Mouse (Mus musculus) forebrain, embryonic 13.5 days (tissue): ENCODE measurements around the gene Nrp2. TPM values are rescaled to one million over a fixed set of nuclear protein-coding genes. Genes with fewer than 3 reads are reported as not detected.
A peak's percentile ranks its signal among the peaks of the same experiment; 100 is the strongest.

Experiments
- ATAC-seq: fragments of 200-750 bp; cut with Nextera tagmentation; 2 replicates; pipeline ENCODE4 v1.8.0; 2017
- H3K27ac ChIP-seq: fragments of 300-500 bp; sonication (generic); 2 replicates; pipeline ENCODE4 v1.5.1; 2015; ENCODE audit warnings: inconsistent platforms, mild to moderate bottlenecking, moderate library complexity
- H3K27me3 ChIP-seq: fragments of 300-500 bp; sonication (generic); 2 replicates; pipeline ENCODE4 v1.6.1; 2015; ENCODE audit warnings: mild to moderate bottlenecking, inconsistent platforms
- H3K36me3 ChIP-seq: fragments of 300-500 bp; sonication (generic); 2 replicates; pipeline ENCODE4 v1.6.1; 2015; ENCODE audit warnings: mild to moderate bottlenecking, inconsistent platforms; ENCODE audit not compliant: poor library complexity, severe bottlenecking
- H3K4me1 ChIP-seq: fragments of 300-500 bp; sonication (generic); 2 replicates; pipeline ENCODE4 v1.6.1; 2015; ENCODE audit warnings: inconsistent platforms
- H3K4me2 ChIP-seq: fragments of 300-500 bp; sonication (generic); 2 replicates; pipeline ENCODE4 v1.6.1; 2015; ENCODE audit warnings: inconsistent platforms, mild to moderate bottlenecking, moderate library complexity
- H3K4me3 ChIP-seq: fragments of 300-500 bp; sonication (generic); 2 replicates; pipeline ENCODE4 v1.5.1; 2015; ENCODE audit warnings: mild to moderate bottlenecking, inconsistent platforms
- H3K9ac ChIP-seq: fragments of 300-500 bp; sonication (generic); 2 replicates; pipeline ENCODE4 v1.6.1; 2015; ENCODE audit warnings: mild to moderate bottlenecking, inconsistent platforms
- H3K9me3 ChIP-seq: fragments of 300-500 bp; sonication (generic); replicated peaks from 2 replicates; pipeline ENCODE4 v1.6.1; 2016; ENCODE audit warnings: inconsistent platforms
- whole genome bisulfite sequencing: fragments of 180-500 bp; shearing (Covaris S2); methylation state at CpG from one replicate; pipeline ENCODE4 v1.1.7; 2015; 5-methylcytosine and 5-hydroxymethylcytosine counted together
- polyA plus RNA-seq: library from polyadenylated mRNA; unstranded; fragments of >200 nt; fragmentation: Nextera tagmentation; extraction: Ambion mirVana; gene quantifications from 2 replicates; pipeline ENCODE4 v1.2.1, GENCODE M21; 2015

Gene Nrp2
- polyA plus RNA-seq, 1 experiment from 2014 or later, result 19.5 TPM

- no peaks in the 10 kb centered on the region for H3K9me3 ChIP-seq
- no peak overlapping the region for H3K9ac ChIP-seq
- 51% methylated on average over 5 of the region's 5 CpGs for WGBS
- ATAC-seq, result no peak
- peaks cover 26% of the 10 kb centered on the region for H3K4me1 ChIP-seq
- H3K27ac ChIP-seq, result 0 out of 2 replicates have a peak overlapping the region, but pooled peaks have one; percentile 8
- 0 out of 2 replicates have a peak, but pooled peaks cover 7% of the 10 kb centered on the region for H3K27me3 ChIP-seq
- peaks cover 18% of the 10 kb centered on the region for H3K36me3 ChIP-seq
- H3K4me2 ChIP-seq, result peak overlapping the region; percentile 11
- H3K4me3 ChIP-seq, result no peak overlapping the region
Observed at GRCm38 (mm10) chr1:62718237-62718571, 15.1 kb downstream of the Nrp2 start.

- Histone ChIP-seq H3K4me2 (no peak overlapping the region), H3K4me1 (peaks cover 26% of the 10 kb centered on the region), H3K9me3 (no peaks in the 10 kb centered on the region), H3K27me3 (0 out of 2 replicates have a peak, but pooled peaks cover 7% of the 10 kb centered on the region), H3K4me3 (no peak overlapping the region), H3K36me3 (peaks cover 18% of the 10 kb centered on the region), H3K9ac (no peak overlapping the region), H3K27ac (no peak overlapping the region)
- WGBS, result 90% methylated on average over 8 of the region's 8 CpGs
- no peak for ATAC-seq
Observed at GRCm38 (mm10) chr1:62718750-62719149, 15.7 kb downstream of the Nrp2 start.

- WGBS, result 80% methylated on average over 6 of the region's 6 CpGs
- H3K9me3 ChIP-seq, result no peaks in the 10 kb centered on the region
- no peak for ATAC-seq
- H3K27ac ChIP-seq, result no peak overlapping the region
- H3K4me2 ChIP-seq, result no peak overlapping the region
- peaks cover 18% of the 10 kb centered on the region for H3K36me3 ChIP-seq
- H3K4me1 ChIP-seq, result peaks cover 26% of the 10 kb centered on the region
- H3K9ac ChIP-seq, result no peak overlapping the region
- no peak overlapping the region for H3K4me3 ChIP-seq
- 0 out of 2 replicates have a peak, but pooled peaks cover 7% of the 10 kb centered on the region for H3K27me3 ChIP-seq
Observed at GRCm38 (mm10) chr1:62719770-62720169, 16.7 kb downstream of the Nrp2 start.

GRCm38 (mm10) chr1:62720176-62720575, 17.1 kb downstream of the Nrp2 start:
- Histone ChIP-seq H3K36me3 (peaks cover 18% of the 10 kb centered on the region), H3K4me3 (no peak overlapping the region), H3K4me2 (no peak overlapping the region), H3K9ac (no peak overlapping the region), H3K4me1 (peaks cover 26% of the 10 kb centered on the region), H3K9me3 (no peaks in the 10 kb centered on the region), H3K27me3 (0 out of 2 replicates have a peak, but pooled peaks cover 7% of the 10 kb centered on the region), H3K27ac (no peak overlapping the region)
- 81% methylated on average over 3 of the region's 3 CpGs for WGBS
- ATAC-seq, result no peak

GRCm38 (mm10) chr1:62720727-62721705, 17.9 kb downstream of the Nrp2 start:
- Histone ChIP-seq H3K9me3 (no peaks in the 10 kb centered on the region), H3K4me2 (no peak overlapping the region), H3K27me3 (0 out of 2 replicates have a peak, but pooled peaks cover 7% of the 10 kb centered on the region), H3K4me1 (peaks cover 25% of the 10 kb centered on the region), H3K36me3 (peaks cover 18% of the 10 kb centered on the region), H3K27ac (no peak overlapping the region), H3K4me3 (no peak overlapping the region), H3K9ac (no peak overlapping the region)
- no peak for ATAC-seq
- WGBS, result 42% methylated on average over 13 of the region's 13 CpGs

- WGBS, result 78% methylated on average over 7 of the region's 7 CpGs
- peaks cover 18% of the 10 kb centered on the region for H3K36me3 ChIP-seq
- no peak for ATAC-seq
- no peak overlapping the region for H3K9ac ChIP-seq
- peaks cover 17% of the 10 kb centered on the region for H3K4me1 ChIP-seq
- 0 out of 2 replicates have a peak, but pooled peaks cover 7% of the 10 kb centered on the region for H3K27me3 ChIP-seq
- no peak overlapping the region for H3K4me3 ChIP-seq
- H3K27ac ChIP-seq, result no peak overlapping the region
- no peaks in the 10 kb centered on the region for H3K9me3 ChIP-seq
- H3K4me2 ChIP-seq, result no peak overlapping the region
Observed at GRCm38 (mm10) chr1:62721706-62722187, 18.7 kb downstream of the Nrp2 start.

GRCm38 (mm10) chr1:62722526-62722925, 19.4 kb downstream of the Nrp2 start:
- peaks cover 13% of the 10 kb centered on the region for H3K4me1 ChIP-seq
- 70% methylated on average over 8 of the region's 8 CpGs for WGBS
- peaks cover 18% of the 10 kb centered on the region for H3K36me3 ChIP-seq
- no peak overlapping the region for H3K9ac ChIP-seq
- no peak overlapping the region for H3K4me3 ChIP-seq
- no peak overlapping the region for H3K27ac ChIP-seq
- H3K9me3 ChIP-seq, result no peaks in the 10 kb centered on the region
- H3K27me3 ChIP-seq, result 0 out of 2 replicates have a peak, but pooled peaks cover 7% of the 10 kb centered on the region
- H3K4me2 ChIP-seq, result no peak overlapping the region
- no peak for ATAC-seq

- Histone ChIP-seq H3K4me1 (peaks cover 4% of the 10 kb centered on the region; the same call in 1 of the 2 replicates), H3K4me2 (no peak overlapping the region), H3K9ac (no peak overlapping the region), H3K4me3 (no peak overlapping the region), H3K9me3 (no peaks in the 10 kb centered on the region), H3K27ac (no peak overlapping the region), H3K27me3 (0 out of 2 replicates have a peak, but pooled peaks cover 7% of the 10 kb centered on the region), H3K36me3 (peaks cover 18% of the 10 kb centered on the region)
- ATAC-seq, result no peak
- WGBS, result 89% methylated on average over 5 of the region's 5 CpGs
Observed at GRCm38 (mm10) chr1:62723891-62724290, 20.8 kb downstream of the Nrp2 start.

GRCm38 (mm10) chr1:62724461-62725021, 21.5 kb downstream of the Nrp2 start:
- ATAC-seq, result no peak
- 76% methylated on average over 6 of the region's 6 CpGs for WGBS
- H3K27me3 ChIP-seq, result 0 out of 2 replicates have a peak, but pooled peaks cover 7% of the 10 kb centered on the region

GRCm38 (mm10) chr1:62725032-62725678, 22.1 kb downstream of the Nrp2 start:
- 81% methylated on average over 10 of the region's 10 CpGs for WGBS
- H3K27me3 ChIP-seq, result 0 out of 2 replicates have a peak, but pooled peaks cover under 1% of the 10 kb centered on the region
- H3K4me3 ChIP-seq, result no peak overlapping the region
- H3K36me3 ChIP-seq, result peaks cover 18% of the 10 kb centered on the region
- H3K4me2 ChIP-seq, result no peak overlapping the region
- no peak overlapping the region for H3K27ac ChIP-seq
- H3K4me1 ChIP-seq, result peaks cover 10% of the 10 kb centered on the region
- H3K9ac ChIP-seq, result no peak overlapping the region
- ATAC-seq, result no peak
- H3K9me3 ChIP-seq, result no peaks in the 10 kb centered on the region

More at GRCm38 (mm10) chr1:62724461-62725021, 21.5 kb downstream of the Nrp2 start:
- peaks cover 8% of the 10 kb centered on the region for H3K4me1 ChIP-seq
- peaks cover 18% of the 10 kb centered on the region for H3K36me3 ChIP-seq
- no peak overlapping the region for H3K4me3 ChIP-seq
- H3K4me2 ChIP-seq, result no peak overlapping the region
- no peaks in the 10 kb centered on the region for H3K9me3 ChIP-seq
- no peak overlapping the region for H3K27ac ChIP-seq
- H3K9ac ChIP-seq, result no peak overlapping the region

GRCm38 (mm10) chr1:62727191-62727590, 24.1 kb downstream of the Nrp2 start:
- peaks cover 10% of the 10 kb centered on the region for H3K36me3 ChIP-seq
- no peak overlapping the region for H3K4me2 ChIP-seq
- H3K4me3 ChIP-seq, result no peak overlapping the region
- no peak overlapping the region for H3K27ac ChIP-seq
- H3K4me1 ChIP-seq, result peaks cover 10% of the 10 kb centered on the region
- 40% methylated on average over 4 of the region's 4 CpGs for WGBS
- ATAC-seq, result no peak
- no peak overlapping the region for H3K9ac ChIP-seq
- H3K27me3 ChIP-seq, result no peaks in the 10 kb centered on the region
- H3K9me3 ChIP-seq, result no peaks in the 10 kb centered on the region
